Mouse (Mus musculus) cortical plate, adult 2 months (tissue): ENCODE results near the gene Calu.

ENCODE experiments used
- CTCF ChIP-seq: fragments of 200-500 bp; IDR thresholded peaks from 2 replicates; pipeline ENCODE4 v1.5.1; 2011; ENCODE audit warnings: mild to moderate bottlenecking, control low read depth, low read length; ENCODE audit not compliant: insufficient read depth; ENCODE audit errors: extremely low read depth
- POLR2A ChIP-seq: fragments of 200-500 bp; IDR thresholded peaks from 2 replicates; pipeline ENCODE4 v1.6.1; 2011; ENCODE audit warnings: mild to moderate bottlenecking, low read length, control low read depth; ENCODE audit not compliant: insufficient read depth; ENCODE audit errors: extremely low read depth

- TF ChIP-seq CTCF (no peak), POLR2A (no peak)
Observed at GRCm38 (mm10) chr6:29396714-29397540, 49.1 kb downstream of the Calu start.
